Mouse (Mus musculus): ENCODE measurements at regions not wholly inside any gene's neighbourhood (a gene's known extent, or its start where the extent isn't known, plus 50 kb on each side); places are given as distances from the start of the nearest gene placed in this dataset.

GRCm38 (mm10) chr4:110087570-110088247 is 109.9 kb downstream of the Dmrta2 start:
- H3K4me3 ChIP-seq (replicated peaks in 1 of 3; ENCODE audit: low read depth in 2 of 3, low read length in 2 of 3, poor library complexity in 1 of 3) = no peak overlapping the region
- TF ChIP-seq CHD2 (IDR thresholded peaks at IDR 0.05; ENCODE audit: low read length) = no peak
- no peak for TF ChIP-seq JUND (conservative IDR thresholded peaks at IDR 0.05; ENCODE audit: low read depth, low read length)
- no peak for TF ChIP-seq EP300 (IDR thresholded peaks at IDR 0.05; ENCODE audit: low read length)
- no peak for TF ChIP-seq POLR2A (IDR thresholded peaks at IDR 0.05; ENCODE audit: low read depth, low read length)
- TF ChIP-seq NELFE (IDR thresholded peaks at IDR 0.05; ENCODE audit: low read depth, low read length) = no peak
- TF ChIP-seq MAX (IDR thresholded peaks at IDR 0.05; ENCODE audit: low read length) = no peak
- TF ChIP-seq CHD1 (IDR thresholded peaks at IDR 0.05; ENCODE audit: low read depth, low read length) = no peak
- no peak for TF ChIP-seq PAX5 (IDR thresholded peaks at IDR 0.05; ENCODE audit: low read length)
- TF ChIP-seq ZKSCAN1 (IDR thresholded peaks at IDR 0.05; ENCODE audit: borderline replicate concordance, low read depth, low read length) = no peak
- TF ChIP-seq USF1 (IDR thresholded peaks at IDR 0.05; ENCODE audit: low read depth, low read length) = no peak
- no peak for TF ChIP-seq RCOR1 (conservative IDR thresholded peaks at IDR 0.05; ENCODE audit: low read depth, low read length)
- no peak for TF ChIP-seq CTCF (conservative IDR thresholded peaks at IDR 0.05 in 1 of 2, IDR thresholded peaks at IDR 0.05 in 1 of 2; ENCODE audit: low read depth in 2 of 2, low read length in 2 of 2)
- TF ChIP-seq TCF12 (IDR thresholded peaks at IDR 0.05; ENCODE audit: low read depth, low read length) = no peak
- TF ChIP-seq KAT2A (IDR thresholded peaks at IDR 0.05; ENCODE audit: insufficient replicate concordance, low read length) = no peak
- no peak for TF ChIP-seq NRF1 (IDR thresholded peaks at IDR 0.05; ENCODE audit: low read depth, low read length)
- no peak for TF ChIP-seq MAFK (IDR thresholded peaks at IDR 0.05; ENCODE audit: insufficient replicate concordance, low read length)
- in situ Hi-C loops (cut with MboI; ENCODE audit: low pct_ligation_motif_present, low pct_unique_long_range_greater_than_20kb, low sequenced_read_pairs) (no loop called here), dilution Hi-C loops (cut with MboI; ENCODE audit: extremely low pct_ligation_motif_present, extremely low pct_unique_long_range_greater_than_20kb, low sequenced_read_pairs) (no loop called here)
- H3K79me2 ChIP-seq (replicated peaks; ENCODE audit: control insufficient read depth, extremely low read depth, insufficient read depth, poor library complexity, severe bottlenecking) = no peaks in the 10 kb centered on the region
- H3K27ac ChIP-seq (ENCODE audit: insufficient read depth, low read depth) = no peak overlapping the region
- H3K36me3 ChIP-seq (replicated peaks in 1 of 2; ENCODE audit: control insufficient read depth in 1 of 2, insufficient read depth in 1 of 2, low read length in 1 of 2) = no peaks in the 10 kb centered on the region
- H3K9me3 ChIP-seq (replicated peaks; ENCODE audit: low read length) = no peaks in the 10 kb centered on the region
- peaks cover 35% of the 10 kb centered on the region for H3K27me3 ChIP-seq (replicated peaks)
- H3K4me1 ChIP-seq (ENCODE audit: control insufficient read depth in 1 of 2, insufficient read depth in 2 of 2) = no peaks in the 10 kb centered on the region
- no peak overlapping the region for H3K9ac ChIP-seq (ENCODE audit: insufficient read depth, low read depth)
- peak; percentile 43 for DNase-seq (ENCODE audit: extremely low read depth)
- no peak overlapping the region for H3K4me2 ChIP-seq (ENCODE audit: insufficient read depth, low read depth, poor library complexity, severe bottlenecking)

- H3K9ac ChIP-seq (ENCODE audit: insufficient read depth, low read depth) = no peak overlapping the region
- TF ChIP-seq MAZ (IDR thresholded peaks at IDR 0.05; ENCODE audit: low read depth, low read length) (no peak), CHD1 (IDR thresholded peaks at IDR 0.05; ENCODE audit: low read depth, low read length) (no peak), ZKSCAN1 (IDR thresholded peaks at IDR 0.05; ENCODE audit: borderline replicate concordance, low read depth, low read length) (no peak), MEF2A (IDR thresholded peaks at IDR 0.05; ENCODE audit: borderline replicate concordance, low read depth, low read length) (no peak)
- dilution Hi-C loops (cut with MboI; ENCODE audit: extremely low pct_ligation_motif_present, extremely low pct_unique_long_range_greater_than_20kb, low sequenced_read_pairs) = no loop called here
- peaks cover 42% of the 10 kb centered on the region for H3K27me3 ChIP-seq (replicated peaks)
- no peak for DNase-seq (ENCODE audit: extremely low read depth)
- no peak overlapping the region for H3K4me2 ChIP-seq (ENCODE audit: insufficient read depth, low read depth, poor library complexity, severe bottlenecking)
- in situ Hi-C loops (cut with MboI; ENCODE audit: low pct_ligation_motif_present, low pct_unique_long_range_greater_than_20kb, low sequenced_read_pairs) = no loop called here
- H3K79me2 ChIP-seq (replicated peaks; ENCODE audit: control insufficient read depth, extremely low read depth, insufficient read depth, poor library complexity, severe bottlenecking) = no peaks in the 10 kb centered on the region
- H3K9me3 ChIP-seq (replicated peaks; ENCODE audit: low read length) = no peaks in the 10 kb centered on the region
- no peaks in the 10 kb centered on the region for H3K4me1 ChIP-seq (ENCODE audit: control insufficient read depth in 1 of 2, insufficient read depth in 2 of 2)
- H3K27ac ChIP-seq (ENCODE audit: insufficient read depth, low read depth) = no peak overlapping the region
- no peak overlapping the region for H3K4me3 ChIP-seq (replicated peaks in 1 of 3; ENCODE audit: low read depth in 2 of 3, low read length in 2 of 3, poor library complexity in 1 of 3)
- H3K36me3 ChIP-seq (replicated peaks in 1 of 2; ENCODE audit: control insufficient read depth in 1 of 2, insufficient read depth in 1 of 2, low read length in 1 of 2) = no peaks in the 10 kb centered on the region
Observed at GRCm38 (mm10) chr4:110093040-110093820, 115.4 kb downstream of the Dmrta2 start.
